Mouse (Mus musculus): Measurements from ENCODE around the gene Chn1. TPM values are rescaled to one million over a fixed set of nuclear protein-coding genes. Genes with fewer than 3 reads are reported as not detected.

Chn1 gene
- total and polyA plus RNA-seq, 2 experiments from 2014 or later: 68.8 to 111 TPM

DNA sequence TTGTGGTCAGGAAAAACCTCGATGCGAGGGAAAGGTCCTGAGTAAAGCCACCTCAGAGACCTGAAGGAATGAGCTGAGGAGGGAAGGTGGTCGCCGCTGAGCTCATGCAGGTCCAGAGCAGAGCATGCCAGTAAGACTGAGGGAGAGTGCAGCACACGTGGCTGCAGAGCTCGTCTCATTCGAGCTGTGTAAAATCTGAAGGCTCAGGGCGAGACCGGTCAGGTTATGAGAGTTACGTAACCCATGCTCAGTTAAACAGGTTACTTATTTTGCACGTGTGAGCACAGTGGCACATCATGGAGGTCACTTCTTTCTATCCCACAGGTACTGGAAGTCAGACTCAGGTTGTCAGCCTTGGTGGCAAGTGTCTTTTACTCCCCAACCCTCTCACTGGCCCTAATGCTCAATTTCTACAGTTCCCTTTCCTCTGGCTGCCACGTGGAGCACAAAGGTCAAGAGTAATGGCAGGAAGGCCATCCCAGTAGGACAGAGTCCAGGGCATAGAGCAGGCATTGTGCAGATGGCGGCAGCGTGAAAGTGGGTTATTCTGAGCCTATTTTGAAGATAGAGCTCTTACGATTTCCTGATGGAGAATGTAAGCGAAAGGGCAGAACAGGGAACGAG, 158.6 kb downstream of the Chn1 start:
- no peaks in the 10 kb centered on the region for H3K27me3 ChIP-seq (ENCODE audit: insufficient read depth, low read length)
- TF ChIP-seq CTCF (IDR thresholded peaks at IDR 0.05; ENCODE audit: low read depth): no peak
- H3K4me1 ChIP-seq (ENCODE audit: insufficient read depth, low read length): no peaks in the 10 kb centered on the region
- no peak overlapping the region for H3K27ac ChIP-seq
- no peaks in the 10 kb centered on the region for H3K36me3 ChIP-seq (ENCODE audit: insufficient read depth, low read length)
- H3K4me2 ChIP-seq (ENCODE audit: low read depth, low read length): no peak overlapping the region
- no peak for ATAC-seq
- no peak overlapping the region for H3K9ac ChIP-seq (replicated peaks; ENCODE audit: low read length)
- no peak overlapping the region for H3K4me3 ChIP-seq (ENCODE audit: low read length)
- H3K9me3 ChIP-seq (ENCODE audit: low read length): no peaks in the 10 kb centered on the region
- WGBS: 86% methylated on average over 17 of the region's 17 CpGs
- DNase-seq (ENCODE audit: low spot score): no peak

DNA sequence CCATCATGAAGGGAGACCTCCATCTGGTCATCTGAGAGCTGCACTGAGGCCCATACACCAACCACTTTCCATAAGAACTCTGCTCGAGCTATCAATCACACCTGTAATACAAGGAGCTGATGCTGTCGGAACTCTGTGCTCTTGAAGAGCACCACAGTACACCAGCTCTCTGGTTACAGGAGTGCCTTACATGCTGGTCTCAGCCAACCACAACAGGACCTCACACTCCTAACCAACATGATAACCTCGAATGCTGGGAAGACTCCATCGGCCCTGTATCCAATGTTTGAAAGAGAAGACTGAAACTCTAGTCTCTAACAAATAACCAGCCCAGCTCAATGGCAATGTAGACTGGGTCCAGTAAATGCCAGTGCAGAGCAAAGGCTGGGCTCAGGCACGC, 159.7 kb downstream of the Chn1 start:
- H3K9ac ChIP-seq (replicated peaks; ENCODE audit: low read length): no peak overlapping the region
- WGBS: 94% methylated on average over 5 of the region's 5 CpGs

DNA sequence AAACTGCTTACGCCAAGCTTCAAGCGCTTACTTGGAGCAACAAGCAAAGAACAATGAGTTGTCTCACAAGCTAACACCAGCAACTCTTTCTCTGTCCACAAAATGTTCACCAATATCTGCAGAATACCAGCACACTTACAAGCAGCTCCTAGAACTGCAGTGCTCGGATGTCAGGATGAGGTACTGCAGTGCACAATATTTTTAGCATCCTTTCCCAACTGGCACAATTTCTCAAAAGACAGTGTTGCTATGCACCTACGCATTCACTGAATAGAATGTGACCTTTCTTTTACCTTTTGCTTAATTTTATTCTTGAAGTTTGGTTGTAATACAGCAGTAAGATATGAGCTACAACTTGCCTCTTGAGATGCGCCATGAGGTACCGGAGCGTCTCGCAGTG, 160.8 kb downstream of the Chn1 start:
- no peak overlapping the region for H3K27ac ChIP-seq
- ATAC-seq (no peak), DNase-seq (ENCODE audit: low spot score) (no peak)
- no peak overlapping the region for H3K9ac ChIP-seq (replicated peaks; ENCODE audit: low read length)
- H3K36me3 ChIP-seq (ENCODE audit: insufficient read depth, low read length): no peaks in the 10 kb centered on the region
- no peaks in the 10 kb centered on the region for H3K27me3 ChIP-seq (ENCODE audit: insufficient read depth, low read length)
- no peaks in the 10 kb centered on the region for H3K4me1 ChIP-seq (ENCODE audit: insufficient read depth, low read length)
- no peak for TF ChIP-seq CTCF (IDR thresholded peaks at IDR 0.05; ENCODE audit: low read depth)
- H3K4me2 ChIP-seq (ENCODE audit: low read depth, low read length): no peak overlapping the region
- WGBS: 94% methylated on average over 8 of the region's 8 CpGs
- H3K4me3 ChIP-seq (ENCODE audit: low read length): no peak overlapping the region
- no peaks in the 10 kb centered on the region for H3K9me3 ChIP-seq (ENCODE audit: low read length)

More for the DNA sequence above, 159.7 kb downstream of the Chn1 start:
- Histone ChIP-seq H3K4me1 (ENCODE audit: insufficient read depth, low read length) (no peaks in the 10 kb centered on the region), H3K4me2 (ENCODE audit: low read depth, low read length) (no peak overlapping the region), H3K36me3 (ENCODE audit: insufficient read depth, low read length) (no peaks in the 10 kb centered on the region), H3K9me3 (ENCODE audit: low read length) (no peaks in the 10 kb centered on the region), H3K27ac (no peak overlapping the region), H3K4me3 (ENCODE audit: low read length) (no peak overlapping the region), H3K27me3 (ENCODE audit: insufficient read depth, low read length) (no peaks in the 10 kb centered on the region)
- ATAC-seq (no peak), DNase-seq (ENCODE audit: low spot score) (no peak)
- TF ChIP-seq CTCF (IDR thresholded peaks at IDR 0.05; ENCODE audit: low read depth): no peak

DNA sequence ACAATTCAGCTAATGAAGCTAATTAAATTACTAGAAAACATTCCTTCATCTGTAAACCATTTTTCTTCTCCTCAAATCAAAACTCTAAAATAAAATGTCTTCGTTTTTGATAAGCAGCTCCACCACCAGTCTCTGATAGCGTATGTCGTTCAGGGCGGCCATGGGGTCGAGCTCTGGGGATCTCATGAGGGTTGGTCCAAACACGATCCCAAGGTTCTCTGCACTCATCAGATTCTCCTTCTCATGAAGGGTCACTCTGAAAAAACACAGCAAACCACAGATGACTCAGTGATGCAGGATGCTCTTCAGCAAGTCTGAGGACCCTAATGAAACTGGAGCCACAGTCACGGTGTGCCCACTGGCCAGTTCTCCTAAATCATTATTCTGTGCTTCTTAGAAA, 162.2 kb downstream of the Chn1 start:
- Histone ChIP-seq H3K4me2 (ENCODE audit: low read depth, low read length) (no peak overlapping the region), H3K9me3 (ENCODE audit: low read length) (no peaks in the 10 kb centered on the region), H3K9ac (replicated peaks; ENCODE audit: low read length) (no peak overlapping the region), H3K4me3 (ENCODE audit: low read length) (no peak overlapping the region), H3K4me1 (ENCODE audit: insufficient read depth, low read length) (no peaks in the 10 kb centered on the region), H3K27me3 (ENCODE audit: insufficient read depth, low read length) (no peaks in the 10 kb centered on the region), H3K36me3 (ENCODE audit: insufficient read depth, low read length) (no peaks in the 10 kb centered on the region), H3K27ac (no peak overlapping the region)
- TF ChIP-seq CTCF (IDR thresholded peaks at IDR 0.05; ENCODE audit: low read depth): no peak
- ATAC-seq: no peak
- WGBS: 94% methylated on average over 7 of the region's 7 CpGs
- DNase-seq (ENCODE audit: low spot score): no peak

DNA sequence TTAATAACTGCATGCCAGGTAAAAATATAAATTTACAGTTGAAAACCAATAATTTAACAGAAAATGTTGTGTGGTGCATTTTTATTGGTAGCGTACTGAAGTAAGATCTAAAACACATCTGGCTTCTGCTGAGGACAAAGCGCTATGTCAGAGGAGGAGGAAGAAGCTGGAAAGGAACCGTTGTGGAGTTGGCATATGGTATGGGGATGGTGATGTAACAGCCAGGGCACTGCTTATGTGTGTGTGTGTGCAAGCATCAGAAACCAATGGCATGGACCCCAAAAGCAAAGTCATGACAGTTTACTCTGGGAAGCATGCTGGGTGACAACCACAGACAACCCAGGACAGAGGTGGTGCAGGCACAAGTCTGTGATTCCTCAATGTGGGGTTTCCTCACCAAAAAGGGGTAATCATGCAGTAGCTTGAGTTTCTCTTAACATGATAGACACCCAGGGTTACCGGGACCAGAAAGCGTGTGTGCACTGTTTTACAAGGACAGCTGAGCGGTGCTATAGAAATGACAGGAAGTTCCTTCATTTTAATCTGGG, 162.7 kb downstream of the Chn1 start:
- Histone ChIP-seq H3K27ac (no peak overlapping the region), H3K4me2 (ENCODE audit: low read depth, low read length) (no peak overlapping the region), H3K9me3 (ENCODE audit: low read length) (no peaks in the 10 kb centered on the region), H3K9ac (replicated peaks; ENCODE audit: low read length) (no peak overlapping the region), H3K27me3 (ENCODE audit: insufficient read depth, low read length) (no peaks in the 10 kb centered on the region), H3K4me3 (ENCODE audit: low read length) (no peak overlapping the region), H3K4me1 (ENCODE audit: insufficient read depth, low read length) (no peaks in the 10 kb centered on the region), H3K36me3 (ENCODE audit: insufficient read depth, low read length) (no peaks in the 10 kb centered on the region)
- TF ChIP-seq CTCF (IDR thresholded peaks at IDR 0.05; ENCODE audit: low read depth): no peak
- WGBS: 93% methylated on average over 6 of the region's 6 CpGs
- ATAC-seq (no peak), DNase-seq (ENCODE audit: low spot score) (no peak)

DNA sequence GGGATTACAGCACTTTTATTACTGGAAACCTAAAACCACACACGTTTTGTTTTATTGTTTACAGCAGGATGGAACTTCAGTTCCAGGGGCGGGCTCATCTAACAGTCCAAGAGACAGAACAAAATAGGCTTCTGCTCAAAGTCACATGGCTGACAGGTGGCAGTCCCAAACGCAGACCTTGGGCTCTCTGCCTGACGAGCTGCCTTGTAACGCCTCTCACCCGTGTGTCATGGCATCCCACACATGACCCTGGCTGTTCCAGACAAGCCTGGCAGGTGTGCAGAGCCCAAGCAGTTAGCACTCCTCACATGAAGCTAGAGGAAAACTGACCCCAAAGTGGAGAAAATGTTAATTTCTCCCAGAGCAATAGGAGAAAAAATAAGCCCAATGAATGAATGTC, 163.3 kb downstream of the Chn1 start:
- WGBS: 82% methylated on average over 6 of the region's 6 CpGs
- H3K27me3 ChIP-seq (ENCODE audit: insufficient read depth, low read length): no peaks in the 10 kb centered on the region
- H3K9me3 ChIP-seq (ENCODE audit: low read length): no peaks in the 10 kb centered on the region
- DNase-seq (ENCODE audit: low spot score) (no peak), ATAC-seq (no peak)
- H3K27ac ChIP-seq: no peak overlapping the region
- no peak overlapping the region for H3K9ac ChIP-seq (replicated peaks; ENCODE audit: low read length)
- TF ChIP-seq CTCF (IDR thresholded peaks at IDR 0.05; ENCODE audit: low read depth): no peak
- no peaks in the 10 kb centered on the region for H3K4me1 ChIP-seq (ENCODE audit: insufficient read depth, low read length)
- H3K4me3 ChIP-seq (ENCODE audit: low read length): no peak overlapping the region
- H3K4me2 ChIP-seq (ENCODE audit: low read depth, low read length): no peak overlapping the region
- no peaks in the 10 kb centered on the region for H3K36me3 ChIP-seq (ENCODE audit: insufficient read depth, low read length)

DNA sequence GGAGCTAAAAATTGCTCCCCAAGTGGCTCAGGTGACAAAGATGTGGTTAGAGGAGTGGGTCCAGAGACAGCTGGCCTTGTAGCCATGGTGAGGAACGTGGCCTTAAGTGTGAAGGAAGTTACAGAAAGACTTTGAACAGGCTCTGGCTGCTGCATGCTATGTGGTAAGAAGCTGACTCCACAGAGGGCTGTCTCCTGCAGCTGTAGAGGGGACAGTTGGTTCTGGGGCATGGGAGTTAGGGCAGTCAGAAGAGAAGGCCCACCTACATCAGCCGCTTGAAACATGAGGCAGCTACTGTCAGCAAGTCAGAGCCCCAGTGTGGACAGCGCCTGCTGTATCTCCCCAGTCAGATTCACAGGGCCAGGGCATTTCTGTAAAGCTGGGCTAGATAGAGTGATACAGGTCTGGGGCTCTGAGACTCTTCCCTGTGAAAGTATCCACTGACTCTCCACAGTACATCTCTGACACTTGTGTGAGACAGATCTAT, 165.4 kb downstream of the Chn1 start:
- peaks cover 6% of the 10 kb centered on the region for H3K4me1 ChIP-seq (ENCODE audit: insufficient read depth, low read length)
- 91% methylated on average over 3 of the region's 3 CpGs for WGBS
- TF ChIP-seq CTCF (IDR thresholded peaks at IDR 0.05; ENCODE audit: low read depth): no peak
- H3K9me3 ChIP-seq (ENCODE audit: low read length): no peaks in the 10 kb centered on the region
- no peaks in the 10 kb centered on the region for H3K27me3 ChIP-seq (ENCODE audit: insufficient read depth, low read length)
- H3K9ac ChIP-seq (replicated peaks; ENCODE audit: low read length): no peak overlapping the region
- DNase-seq (ENCODE audit: low spot score) (no peak), ATAC-seq (no peak)
- no peak overlapping the region for H3K4me3 ChIP-seq (ENCODE audit: low read length)
- no peaks in the 10 kb centered on the region for H3K36me3 ChIP-seq (ENCODE audit: insufficient read depth, low read length)
- no peak overlapping the region for H3K4me2 ChIP-seq (ENCODE audit: low read depth, low read length)
- no peak overlapping the region for H3K27ac ChIP-seq

All from hindbrain, postnatal 0 days (tissue).